Mouse (Mus musculus) midbrain, embryonic 10.5 days (tissue): ENCODE measurements around the gene Dnajc30. TPM values are rescaled to one million over a fixed set of nuclear protein-coding genes. Genes with fewer than 3 reads are reported as not detected.

Source experiments
- DNase-seq: peaks from one replicate; pipeline ENCODE4 v3.0.0-alpha.2; 2017; ENCODE audit warnings: low spot score
- H3K27ac ChIP-seq: fragments of 300-500 bp; sonication (generic); replicated peaks from 2 replicates; pipeline ENCODE4 v1.5.1; 2016; ENCODE audit warnings: mild to moderate bottlenecking
- H3K27me3 ChIP-seq: fragments of 300-500 bp; sonication (generic); 2 replicates; pipeline ENCODE4 v1.6.1; 2016; ENCODE audit warnings: low read depth, mild to moderate bottlenecking; ENCODE audit not compliant: poor library complexity, severe bottlenecking
- H3K36me3 ChIP-seq: fragments of 300-500 bp; sonication (generic); 2 replicates; pipeline ENCODE4 v1.6.1; 2016; ENCODE audit warnings: mild to moderate bottlenecking, moderate library complexity
- H3K4me1 ChIP-seq: fragments of 300-500 bp; sonication (generic); 2 replicates; pipeline ENCODE4 v1.6.1; 2016
- H3K4me3 ChIP-seq: fragments of 300-500 bp; sonication (generic); 2 replicates; pipeline ENCODE4 v1.5.1; 2016; ENCODE audit warnings: mild to moderate bottlenecking, moderate library complexity
- H3K9me3 ChIP-seq: fragments of 300-500 bp; sonication (generic); replicated peaks from 2 replicates; pipeline ENCODE4 v1.6.1; 2016; ENCODE audit warnings: mild to moderate bottlenecking
- WGBS: fragments of 180-500 bp; shearing (Covaris S2); methylation state at CpG from one replicate; pipeline ENCODE4 v1.1.7; 2016; 5-methylcytosine and 5-hydroxymethylcytosine counted together
- polyA plus RNA-seq: library from polyadenylated mRNA; unstranded; fragments of >200 nt; fragmentation: Nextera tagmentation; extraction: Ambion mirVana; gene quantifications from 2 replicates; pipeline ENCODE4 v1.2.1, GENCODE M21; 2016

Dnajc30 gene
- polyA plus RNA-seq, 1 experiment from 2014 or later: 27.2 TPM

DNA sequence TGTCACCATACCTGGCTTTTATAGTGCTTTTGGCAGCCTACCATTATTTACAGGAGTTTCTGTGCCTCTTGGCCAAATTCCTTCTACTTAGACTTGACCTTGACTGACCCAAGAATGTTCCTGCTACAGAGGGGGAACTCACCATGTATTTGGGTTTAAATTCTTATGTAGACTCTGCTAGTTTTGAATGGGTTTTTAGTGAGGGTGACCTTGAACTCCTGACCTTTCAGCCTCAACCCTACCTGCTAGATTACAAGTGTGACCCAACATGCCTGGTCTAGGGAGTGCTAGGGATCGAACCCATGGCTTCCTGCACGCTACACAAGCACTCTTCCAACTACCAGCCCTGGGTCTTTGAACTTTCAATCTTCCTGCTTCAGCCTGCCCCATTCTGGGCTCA is 8.1 kb downstream of the Dnajc30 start:
- Histone ChIP-seq H3K4me1 (peaks cover 27% of the 10 kb centered on the region), H3K27me3 (no peaks in the 10 kb centered on the region), H3K4me3 (no peak overlapping the region), H3K36me3 (peaks cover 52% of the 10 kb centered on the region), H3K9me3 (no peaks in the 10 kb centered on the region), H3K27ac (no peak overlapping the region)
- 93% methylated on average over 2 of the region's 2 CpGs for WGBS
- no peak for DNase-seq

DNA sequence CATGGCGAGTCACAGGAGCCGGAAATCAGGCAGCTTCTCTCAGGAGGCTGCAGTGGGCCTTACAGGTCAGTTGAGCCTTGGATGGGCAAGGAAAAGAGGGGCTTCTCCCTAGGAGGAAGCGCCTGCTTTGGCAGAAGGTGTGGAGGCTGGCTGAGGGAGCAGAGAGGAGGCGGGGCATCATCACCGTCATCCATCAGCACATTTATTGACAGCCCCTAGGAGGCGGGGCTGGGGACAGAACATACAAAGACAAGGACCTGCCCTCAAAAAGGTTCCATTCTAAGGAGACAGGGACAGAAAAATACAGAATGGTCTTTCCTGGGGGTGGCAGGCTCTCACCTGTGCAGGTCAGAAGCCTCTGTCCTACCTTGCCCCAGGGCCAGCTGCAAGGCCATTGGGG is 8.7 kb downstream of the Dnajc30 start:
- no peak overlapping the region for H3K4me3 ChIP-seq
- H3K27ac ChIP-seq: peak overlapping the region; percentile 65; the same call in 1 of the 2 replicates
- no peaks in the 10 kb centered on the region for H3K9me3 ChIP-seq
- H3K4me1 ChIP-seq: peaks cover 33% of the 10 kb centered on the region
- peaks cover 45% of the 10 kb centered on the region for H3K36me3 ChIP-seq
- no peak for DNase-seq
- 59% methylated on average over 6 of the region's 6 CpGs for WGBS
- H3K27me3 ChIP-seq: no peaks in the 10 kb centered on the region

DNA sequence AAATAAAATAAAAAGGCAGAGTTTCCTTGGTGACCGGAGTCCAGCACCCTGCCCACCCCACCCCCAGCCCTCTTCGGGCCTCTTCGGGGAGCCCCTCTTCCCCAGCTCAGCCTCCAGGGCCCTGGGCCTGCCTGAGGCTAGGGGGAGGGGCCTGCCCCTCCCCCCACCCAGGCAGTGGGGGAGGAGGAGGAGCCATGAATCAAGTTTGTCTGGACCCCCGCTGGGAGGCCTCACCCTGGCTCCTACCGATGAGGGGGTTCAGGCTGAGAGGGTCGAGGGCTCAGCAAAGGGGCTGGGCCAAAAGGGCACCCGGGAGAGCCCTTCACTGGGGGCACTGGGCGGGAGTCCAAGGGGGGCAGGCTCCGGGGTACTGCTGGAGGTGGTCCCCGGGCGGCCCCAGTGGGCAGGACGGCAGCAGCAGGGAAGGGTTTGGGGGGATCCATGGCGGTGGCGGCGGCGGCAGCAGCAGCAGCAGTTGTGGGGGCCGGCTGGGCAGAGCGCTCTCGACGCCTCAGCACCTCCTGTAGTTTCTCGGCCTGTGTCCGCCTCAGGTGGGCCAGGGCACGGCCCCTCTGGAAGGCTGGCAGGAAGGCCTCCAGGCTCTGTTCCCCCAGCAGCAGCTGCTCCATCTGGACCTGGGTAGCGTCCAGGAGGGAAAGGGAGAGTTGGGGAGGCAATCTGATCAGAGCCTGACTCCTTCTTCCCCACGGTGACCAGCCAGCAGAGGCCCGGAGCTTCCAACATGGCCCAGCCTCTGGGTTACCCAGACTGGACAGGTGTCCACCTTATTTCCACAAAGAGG is 9.5 kb downstream of the Dnajc30 start:
- peak overlapping the region; percentile 65 for H3K27ac ChIP-seq
- WGBS: 30% methylated on average over 26 of the region's 26 CpGs

DNA sequence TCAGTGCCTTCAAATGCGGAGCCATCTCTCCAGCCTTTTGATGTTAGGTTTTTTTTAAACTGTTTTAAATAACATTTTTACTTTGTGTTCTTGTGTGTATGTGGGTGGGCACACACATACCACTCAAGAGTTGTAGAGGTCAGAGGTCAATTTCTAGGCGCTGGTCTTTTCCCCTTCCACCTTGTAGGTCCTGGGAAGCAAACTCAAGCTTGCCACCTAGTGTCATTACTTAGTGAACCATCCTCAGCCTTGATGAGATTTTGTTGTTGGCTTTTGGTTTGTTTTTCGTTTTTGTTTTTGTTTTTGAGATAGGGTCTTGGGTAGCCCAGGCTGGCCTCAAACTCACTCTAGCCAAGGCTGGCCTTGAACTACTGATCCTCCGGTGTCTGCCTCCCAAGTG is 11.7 kb downstream of the Dnajc30 start:
- Histone ChIP-seq H3K4me1 (peaks cover 40% of the 10 kb centered on the region), H3K36me3 (peaks cover 37% of the 10 kb centered on the region), H3K27ac (no peak overlapping the region), H3K27me3 (peaks cover 13% of the 10 kb centered on the region; the same call in 1 of the 2 replicates), H3K9me3 (no peaks in the 10 kb centered on the region), H3K4me3 (0 out of 2 replicates have a peak overlapping the region, but pooled peaks have one; percentile 98)
- WGBS: 67% methylated on average over 4 of the region's 4 CpGs
- no peak for DNase-seq

More for the DNA sequence above, 9.5 kb downstream of the Dnajc30 start:
- Histone ChIP-seq H3K9me3 (no peaks in the 10 kb centered on the region), H3K36me3 (peaks cover 37% of the 10 kb centered on the region), H3K4me1 (peaks cover 38% of the 10 kb centered on the region), H3K27me3 (no peaks in the 10 kb centered on the region), H3K4me3 (peak overlapping the region; percentile 27; the same call in 1 of the 2 replicates)
- DNase-seq: no peak

DNA sequence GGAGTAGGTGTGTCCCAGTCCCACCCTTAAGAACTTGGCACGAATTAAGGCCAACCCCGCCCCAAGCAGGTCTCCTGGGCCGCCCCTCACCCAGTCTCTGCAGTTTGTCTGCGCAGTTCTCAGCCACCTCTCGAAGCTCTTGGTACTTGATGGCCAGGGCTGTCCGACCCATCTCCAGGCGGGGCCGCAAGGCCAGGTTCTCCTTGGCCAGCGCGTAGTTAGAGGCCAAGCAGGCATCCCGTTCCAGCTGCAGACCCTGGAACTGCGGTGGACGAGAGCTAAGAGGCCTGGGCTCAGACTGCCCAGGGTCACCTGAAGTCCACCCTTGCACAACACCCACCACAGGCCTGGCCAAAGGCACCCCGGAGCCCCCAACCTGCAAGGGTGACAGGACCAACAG is 12.4 kb downstream of the Dnajc30 start:
- peak overlapping the region; percentile 98; the same call in 1 of the 2 replicates for H3K4me3 ChIP-seq

DNA sequence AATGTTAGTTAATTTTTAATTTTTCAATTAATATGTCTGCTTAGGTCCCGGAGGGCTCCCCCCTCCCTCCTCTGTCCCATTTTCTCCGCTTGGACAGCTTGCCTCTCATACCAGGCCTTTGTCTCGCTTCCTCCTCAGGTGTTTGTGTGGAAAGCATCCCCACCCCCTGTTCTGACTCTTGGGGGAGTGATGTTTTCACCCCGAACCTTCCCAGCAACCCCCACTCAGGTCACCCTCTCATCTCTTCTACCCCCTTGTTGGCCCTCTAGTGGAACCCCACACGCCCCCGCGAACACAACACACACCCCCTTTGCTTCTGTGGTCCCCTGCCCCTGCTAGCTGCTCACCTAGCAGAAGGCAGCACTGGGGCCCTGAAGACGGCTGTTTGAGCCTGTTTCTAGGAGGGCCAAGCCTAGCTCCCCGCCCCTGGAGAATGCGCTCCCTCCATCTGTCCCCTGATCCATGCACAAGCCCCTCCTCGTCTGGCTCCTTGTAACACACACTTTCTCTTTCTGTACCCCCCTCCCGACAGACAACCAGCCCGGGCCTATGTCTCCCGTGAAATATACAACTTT is 13.0 kb downstream of the Dnajc30 start:
- H3K27me3 ChIP-seq: peaks cover 13% of the 10 kb centered on the region; the same call in 1 of the 2 replicates
- H3K9me3 ChIP-seq: no peaks in the 10 kb centered on the region
- H3K36me3 ChIP-seq: peaks cover 34% of the 10 kb centered on the region
- peak overlapping the region; percentile 98 for H3K4me3 ChIP-seq
- DNase-seq: peak; percentile 39
- 24% methylated on average over 14 of the region's 14 CpGs for WGBS
- peaks cover 40% of the 10 kb centered on the region for H3K4me1 ChIP-seq
- peak overlapping the region; percentile 97 for H3K27ac ChIP-seq

More for the DNA sequence above, 12.4 kb downstream of the Dnajc30 start:
- DNase-seq: no peak
- Histone ChIP-seq H3K9me3 (no peaks in the 10 kb centered on the region), H3K27ac (no peak overlapping the region), H3K27me3 (peaks cover 13% of the 10 kb centered on the region; the same call in 1 of the 2 replicates), H3K36me3 (peaks cover 37% of the 10 kb centered on the region), H3K4me1 (peaks cover 40% of the 10 kb centered on the region)
- WGBS: 89% methylated on average over 14 of the region's 14 CpGs

DNA sequence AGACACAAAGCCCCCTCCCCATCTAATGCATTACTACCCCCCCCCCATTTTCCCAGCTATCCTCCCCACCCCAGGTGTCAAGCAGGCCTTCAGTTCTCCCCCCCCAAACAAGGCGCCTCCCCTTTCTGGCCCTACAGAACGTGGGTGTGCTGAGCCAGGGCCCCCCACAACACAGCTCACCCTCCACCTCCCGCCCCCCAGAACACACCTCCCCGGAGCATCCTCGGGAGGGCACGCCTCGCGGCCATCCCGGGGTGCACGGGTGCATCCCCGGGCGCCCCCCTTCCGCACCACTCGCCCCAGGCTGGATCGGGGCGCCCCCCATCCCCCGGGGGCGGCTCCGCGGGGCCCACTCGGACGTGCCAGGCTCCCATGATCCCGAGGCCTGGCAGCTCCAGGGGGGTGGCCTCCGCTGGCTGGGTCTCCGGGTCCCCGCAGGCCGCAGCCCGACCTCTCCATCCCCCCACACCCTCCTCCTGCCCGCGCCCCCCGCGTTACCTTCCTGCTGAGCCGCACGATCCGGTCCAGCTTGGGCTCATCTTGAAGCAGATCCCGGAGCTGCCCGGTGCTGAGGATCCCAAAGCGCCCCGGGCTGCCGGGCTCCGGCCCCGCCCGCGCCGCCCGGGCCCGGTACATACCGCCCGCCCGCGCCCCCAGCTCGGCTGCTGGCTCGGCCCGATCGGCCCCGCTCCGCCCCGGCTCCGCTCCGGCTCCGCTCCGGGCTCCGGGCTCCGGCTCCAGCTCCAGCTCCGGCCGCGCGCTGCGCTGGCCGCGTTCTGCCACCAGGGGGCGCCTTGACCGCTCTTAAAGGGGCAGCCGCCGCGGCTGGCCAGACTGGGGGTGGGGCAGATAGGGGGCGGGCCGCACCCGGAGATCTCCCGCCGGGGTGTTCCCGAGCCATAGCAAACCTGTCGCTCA is 13.8 kb downstream of the Dnajc30 start, which contains the start of gene Vps37d:
TSS of gene Vps37d (minus strand) at position 703 of the 918 bp plus-strand sequence.
- DNase-seq: peak; percentile 94
- Histone ChIP-seq H3K4me1 (peaks cover 37% of the 10 kb centered on the region), H3K27ac (peak within 1 kb of the TSS; percentile 97), H3K9me3 (no peaks in the 10 kb centered on the region), H3K27me3 (peaks cover 13% of the 10 kb centered on the region; the same call in 1 of the 2 replicates), H3K4me3 (peak within 1 kb of the TSS; percentile 98), H3K36me3 (peaks cover 26% of the 10 kb centered on the region)
- under 1% methylated on average over 69 of the region's 83 CpGs for WGBS

DNA sequence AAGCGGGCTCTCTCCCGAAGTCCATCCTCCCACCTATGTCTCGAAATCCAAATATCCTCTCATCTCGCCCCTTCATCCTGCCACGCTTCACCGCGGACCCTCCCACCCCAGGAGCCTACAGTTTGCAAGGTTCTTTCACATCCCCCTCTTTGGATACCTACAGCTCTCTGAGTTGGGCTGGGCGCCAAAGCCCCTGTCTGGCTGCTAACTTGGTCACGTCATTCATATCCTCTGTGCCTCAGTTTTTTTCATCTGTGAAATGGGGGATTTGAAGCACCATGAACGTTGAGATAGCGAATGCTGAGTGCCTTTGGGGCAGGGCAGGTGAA is 14.4 kb downstream of the Dnajc30 start:
- H3K4me3 ChIP-seq: peak overlapping the region; percentile 98
- no peak for DNase-seq
- H3K27ac ChIP-seq: peak overlapping the region; percentile 97
- H3K9me3 ChIP-seq: no peaks in the 10 kb centered on the region
- 3% methylated on average over 11 of the region's 11 CpGs for WGBS
- H3K27me3 ChIP-seq: peaks cover 13% of the 10 kb centered on the region; the same call in 1 of the 2 replicates
- peaks cover 20% of the 10 kb centered on the region for H3K36me3 ChIP-seq
- H3K4me1 ChIP-seq: peaks cover 33% of the 10 kb centered on the region

DNA sequence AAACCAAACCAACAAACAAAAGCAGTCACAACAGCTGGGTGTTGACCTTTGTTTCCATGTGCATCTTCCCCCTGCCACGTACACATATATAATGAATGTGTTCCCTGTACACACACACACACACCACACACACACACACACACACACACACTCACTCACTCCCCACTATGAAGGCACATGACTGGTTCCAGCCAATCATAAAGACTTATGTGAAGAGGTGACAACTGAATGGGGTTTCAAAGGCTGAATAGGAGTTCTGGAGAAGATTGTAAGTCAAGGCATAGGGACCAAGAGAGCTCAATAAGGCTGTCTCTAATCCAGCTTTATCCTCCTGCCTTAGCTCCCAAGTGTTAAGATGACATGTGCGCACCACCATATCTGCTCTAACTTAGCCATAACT is 15.6 kb downstream of the Dnajc30 start:
- H3K9me3 ChIP-seq: no peaks in the 10 kb centered on the region
- peaks cover 18% of the 10 kb centered on the region for H3K36me3 ChIP-seq
- H3K27me3 ChIP-seq: peaks cover 14% of the 10 kb centered on the region
- no peak for DNase-seq
- H3K4me1 ChIP-seq: peaks cover 24% of the 10 kb centered on the region
- H3K27ac ChIP-seq: no peak overlapping the region
- no peak overlapping the region for H3K4me3 ChIP-seq
- whole genome bisulfite sequencing: 93% methylated on average over 2 of the region's 2 CpGs

DNA sequence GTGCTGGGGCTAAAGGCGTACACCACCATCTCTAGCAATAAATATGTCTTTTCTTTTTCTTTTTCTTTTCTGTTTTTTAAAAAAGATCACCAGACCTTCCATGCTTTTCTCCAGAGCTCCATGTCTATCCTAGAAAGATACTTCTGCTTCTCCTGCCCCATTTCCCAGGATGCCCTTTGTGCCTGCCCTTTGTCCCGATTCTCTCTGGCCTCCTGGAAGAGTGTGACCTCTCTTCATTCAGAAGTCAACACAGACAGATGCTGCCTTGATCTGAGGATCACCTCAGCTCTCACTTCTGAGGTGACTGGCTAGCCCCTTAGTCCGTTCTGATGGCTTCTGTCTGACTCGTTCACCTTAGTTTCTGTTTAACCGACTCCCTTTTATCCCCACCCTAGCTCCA is 16.5 kb downstream of the Dnajc30 start:
- H3K4me1 ChIP-seq: peaks cover 24% of the 10 kb centered on the region
- no peak overlapping the region for H3K27ac ChIP-seq
- no peak for DNase-seq
- 91% methylated on average over 5 of the region's 5 CpGs for WGBS
- peaks cover 16% of the 10 kb centered on the region for H3K27me3 ChIP-seq
- peaks cover 9% of the 10 kb centered on the region for H3K36me3 ChIP-seq
- H3K9me3 ChIP-seq: no peaks in the 10 kb centered on the region
- no peak overlapping the region for H3K4me3 ChIP-seq

DNA sequence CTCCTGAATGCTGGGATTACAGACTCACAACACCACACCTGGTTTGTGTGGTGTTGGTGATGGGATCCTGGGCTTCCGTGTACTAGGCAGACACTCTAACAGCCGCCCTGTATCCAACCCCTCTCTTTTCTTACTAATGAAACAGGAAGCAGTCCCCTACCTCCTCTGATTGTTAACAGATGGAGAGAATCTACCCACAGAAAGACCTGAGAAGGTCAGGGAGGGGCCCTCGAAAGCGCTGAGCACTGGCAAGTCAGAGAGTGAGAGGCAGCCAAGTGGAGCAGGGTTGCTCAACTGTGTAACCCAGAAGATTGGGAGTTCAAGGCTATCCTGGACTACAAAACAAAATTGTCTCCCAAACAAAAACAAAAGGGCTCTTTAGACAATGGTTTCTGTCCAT is 22.9 kb downstream of the Dnajc30 start:
- Histone ChIP-seq H3K27me3 (peaks cover 54% of the 10 kb centered on the region), H3K36me3 (no peaks in the 10 kb centered on the region), H3K9me3 (no peaks in the 10 kb centered on the region), H3K27ac (no peak overlapping the region), H3K4me3 (no peak overlapping the region), H3K4me1 (peaks cover 13% of the 10 kb centered on the region)
- no peak for DNase-seq
- WGBS: 72% methylated on average over 4 of the region's 4 CpGs

DNA sequence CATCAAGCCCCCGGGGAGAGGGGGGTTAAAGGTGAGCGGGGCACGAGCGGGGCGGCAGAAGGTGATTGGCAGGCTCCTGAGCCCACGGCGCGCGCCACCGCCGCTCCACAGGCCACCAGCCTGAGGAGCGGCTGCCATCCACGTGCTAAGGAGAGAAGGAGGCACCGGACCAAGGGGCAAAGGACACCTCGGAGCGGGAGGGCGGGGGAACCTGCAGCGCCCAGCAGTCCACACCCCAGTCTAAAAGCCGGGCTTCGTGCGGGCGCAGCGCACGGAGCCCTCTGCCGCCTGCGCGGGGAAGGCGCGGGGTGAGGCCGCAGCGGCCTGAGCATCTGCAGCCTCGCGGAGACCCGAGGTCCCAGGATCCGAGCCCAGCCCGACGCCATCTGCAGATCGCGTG is 25.7 kb downstream of the Dnajc30 start, which contains the start of gene Mlxipl:
TSS of gene Mlxipl (plus strand) at position 238 of the 400 bp plus-strand sequence.
- DNase-seq: no peak
- H3K4me3 ChIP-seq: peak within 1 kb of the TSS; percentile 36
- whole genome bisulfite sequencing: 3% methylated on average over 39 of the region's 39 CpGs
- H3K27me3 ChIP-seq: peaks cover 62% of the 10 kb centered on the region
- H3K9me3 ChIP-seq: no peaks in the 10 kb centered on the region
- peak within 1 kb of the TSS; percentile 5; the same call in 1 of the 2 replicates for H3K27ac ChIP-seq
- H3K4me1 ChIP-seq: peaks cover 10% of the 10 kb centered on the region
- no peaks in the 10 kb centered on the region for H3K36me3 ChIP-seq
